Mouse (Mus musculus) limb, embryonic 14.5 days (tissue): ENCODE measurements at regions not wholly inside any gene's neighbourhood (a gene's known extent, or its start where the extent isn't known, plus 50 kb on each side); places are given as distances from the start of the nearest gene placed in this dataset.

Experiments used
- ATAC-seq: fragments of 200-750 bp; cut with Nextera tagmentation; 2 replicates; pipeline ENCODE4 v1.8.0; 2017; ENCODE audit warnings: low read depth, moderate number of reproducible peaks, moderate TSS enrichment; ENCODE audit not compliant: low FRiP score
- DNase-seq: peaks from one replicate; pipeline ENCODE4 v3.0.0-alpha.2; 2015; ENCODE audit warnings: low spot score
- H3K27ac ChIP-seq: fragments of 300-500 bp; sonication (generic); replicated peaks from 2 replicates; pipeline ENCODE4 v1.5.1; 2014; ENCODE audit warnings: low read depth, mild to moderate bottlenecking, low read length, moderate library complexity, mixed read lengths
- H3K27me3 ChIP-seq: fragments of 300-500 bp; sonication (generic); 2 replicates; pipeline ENCODE4 v1.6.1; 2014; ENCODE audit warnings: low read length, mixed read lengths; ENCODE audit not compliant: control insufficient read depth, insufficient read depth
- H3K36me3 ChIP-seq: fragments of 300-500 bp; sonication (generic); 2 replicates; pipeline ENCODE4 v1.6.1; 2014; ENCODE audit warnings: mild to moderate bottlenecking, low read length, moderate library complexity, mixed read lengths; ENCODE audit not compliant: control insufficient read depth, insufficient read depth
- H3K4me1 ChIP-seq: fragments of 300-500 bp; sonication (generic); 2 replicates; pipeline ENCODE4 v1.6.1; 2014; ENCODE audit warnings: antibody characterized with exemption, low read length, mixed read lengths; ENCODE audit not compliant: control insufficient read depth, insufficient read depth
- H3K4me2 ChIP-seq: fragments of 300-500 bp; sonication (generic); replicated peaks from 2 replicates; pipeline ENCODE4 v1.6.1; 2014; ENCODE audit warnings: low read depth, mild to moderate bottlenecking, low read length, moderate library complexity; ENCODE audit not compliant: severe bottlenecking
- H3K4me3 ChIP-seq: fragments of 300-500 bp; sonication (generic); replicated peaks from 2 replicates; pipeline ENCODE4 v1.5.1; 2014; ENCODE audit warnings: low read length
- H3K9ac ChIP-seq: fragments of 300-500 bp; sonication (generic); 2 replicates; pipeline ENCODE4 v1.6.1; 2014; ENCODE audit warnings: mild to moderate bottlenecking, low read depth, low read length, moderate library complexity; ENCODE audit not compliant: severe bottlenecking
- H3K9me3 ChIP-seq: fragments of 300-500 bp; sonication (generic); 2 replicates; pipeline ENCODE4 v1.6.1; 2016; ENCODE audit warnings: low read length; ENCODE audit not compliant: control insufficient read depth
- POLR2A ChIP-seq: fragments of 200-500 bp; IDR thresholded peaks from 2 replicates; pipeline ENCODE4 v1.8.0; 2012; ENCODE audit warnings: inconsistent platforms, mild to moderate bottlenecking, moderate library complexity, borderline replicate concordance; ENCODE audit not compliant: insufficient read depth, insufficient read length; ENCODE audit errors: extremely low read depth
- WGBS: fragments of 180-500 bp; shearing (Covaris S2); extraction: QIAGEN DNeasy Blood & Tissue Kit; methylation state at CpG from one replicate; pipeline ENCODE4 v1.1.7; 2014; 5-methylcytosine and 5-hydroxymethylcytosine counted together

DNA sequence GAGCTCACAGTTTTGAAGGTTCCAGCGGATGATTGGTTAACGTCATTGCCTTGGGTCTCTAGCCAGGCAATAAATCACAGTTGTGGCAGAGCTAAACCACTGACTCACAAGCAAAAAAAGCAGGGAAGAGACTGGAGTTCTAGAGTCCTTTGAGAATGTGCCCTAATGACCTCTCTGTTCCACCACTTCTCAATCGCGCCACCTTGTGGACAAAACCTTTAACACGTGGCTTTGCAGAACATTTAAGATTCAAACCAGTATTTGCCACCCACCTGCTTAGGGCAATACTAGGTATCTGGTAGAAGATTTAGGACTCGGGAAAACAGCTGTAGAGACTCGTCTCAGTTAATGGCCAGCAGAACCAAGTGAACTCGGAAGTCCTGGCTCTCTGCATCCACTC lies 254.8 kb upstream of the Gjb5 start:
- Histone ChIP-seq H3K4me3 (no peak overlapping the region), H3K4me1 (no peaks in the 10 kb centered on the region), H3K27ac (no peak overlapping the region), H3K36me3 (no peaks in the 10 kb centered on the region), H3K9ac (no peak overlapping the region), H3K9me3 (no peaks in the 10 kb centered on the region), H3K27me3 (no peaks in the 10 kb centered on the region), H3K4me2 (no peak overlapping the region)
- ATAC-seq (no peak), DNase-seq (no peak)
- no peak for TF ChIP-seq POLR2A
- WGBS: 44% methylated on average over 8 of the region's 8 CpGs

DNA sequence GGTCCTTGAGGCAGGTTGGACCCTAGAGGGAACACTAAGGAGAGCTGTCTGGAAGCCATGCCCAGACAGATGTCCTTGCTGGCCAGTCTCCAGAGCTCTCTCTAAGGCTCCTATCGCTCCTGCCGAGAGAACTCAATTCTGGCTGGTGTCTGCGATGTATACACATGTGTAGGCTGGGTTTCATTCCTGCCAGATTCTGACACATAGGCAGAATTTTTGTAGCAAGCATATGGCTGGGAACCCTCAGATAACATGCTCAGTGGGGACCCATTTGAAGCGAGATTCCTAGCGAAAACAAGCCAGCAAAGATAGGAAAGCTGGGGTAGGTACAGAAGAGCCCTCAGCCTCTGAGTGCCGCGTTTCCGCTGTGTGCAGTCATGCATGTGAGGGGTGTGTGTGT lies 242.9 kb upstream of the Gjb5 start:
- H3K27me3 ChIP-seq: no peaks in the 10 kb centered on the region
- no peaks in the 10 kb centered on the region for H3K4me1 ChIP-seq
- H3K9me3 ChIP-seq: no peaks in the 10 kb centered on the region
- WGBS: 72% methylated on average over 8 of the region's 8 CpGs
- no peak for TF ChIP-seq POLR2A
- ATAC-seq (no peak), DNase-seq (no peak)
- H3K27ac ChIP-seq: no peak overlapping the region
- no peak overlapping the region for H3K4me2 ChIP-seq
- no peak overlapping the region for H3K4me3 ChIP-seq
- H3K36me3 ChIP-seq: no peaks in the 10 kb centered on the region
- no peak overlapping the region for H3K9ac ChIP-seq

DNA sequence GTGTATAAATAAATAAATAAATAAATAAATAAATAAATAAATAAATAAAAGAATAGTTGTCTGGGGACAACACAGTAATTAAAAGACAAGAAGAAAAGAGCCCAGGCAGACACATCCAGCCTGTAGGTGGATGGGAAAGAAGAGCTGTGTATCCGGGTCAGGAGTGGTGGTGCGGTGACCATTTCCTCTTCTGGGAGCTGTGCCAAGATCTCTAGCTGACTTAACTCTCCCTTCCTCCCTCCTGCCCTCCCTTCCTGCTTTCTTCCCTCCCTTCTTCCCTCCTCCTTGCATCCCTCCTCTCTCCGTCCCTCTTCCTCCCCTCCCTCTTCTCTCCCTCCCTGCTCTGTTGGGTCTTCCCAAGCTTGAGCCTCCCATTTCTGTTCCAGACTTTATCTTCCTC lies 240.6 kb upstream of the Gjb5 start:
- H3K4me1 ChIP-seq: no peaks in the 10 kb centered on the region
- no peak for TF ChIP-seq POLR2A
- no peak for DNase-seq

DNA sequence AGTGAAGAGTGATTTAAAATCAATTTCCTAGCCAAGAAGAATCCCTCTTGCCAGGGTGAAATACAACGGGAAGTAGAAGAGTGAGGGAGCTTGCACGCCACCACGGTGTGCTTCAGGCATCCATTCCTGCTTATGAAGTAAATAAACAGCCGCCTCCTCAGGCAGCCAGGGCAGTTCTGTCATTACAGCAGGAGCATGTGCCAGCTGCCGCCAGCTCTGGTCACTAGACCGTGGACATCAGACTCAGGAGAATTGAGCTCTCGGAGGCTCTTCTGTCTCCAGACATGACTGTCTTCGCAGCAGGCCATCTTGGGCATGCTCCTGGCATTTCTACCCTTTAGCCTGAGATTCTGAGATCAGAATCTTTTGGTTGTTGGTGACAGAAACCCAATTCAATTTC lies 236.1 kb upstream of the Gjb5 start:
- no peak overlapping the region for H3K9ac ChIP-seq
- WGBS: 77% methylated on average over 8 of the region's 8 CpGs
- no peak for TF ChIP-seq POLR2A
- H3K27me3 ChIP-seq: no peaks in the 10 kb centered on the region
- DNase-seq: no peak
- H3K9me3 ChIP-seq: no peaks in the 10 kb centered on the region
- no peaks in the 10 kb centered on the region for H3K36me3 ChIP-seq
- H3K4me3 ChIP-seq: no peak overlapping the region
- H3K27ac ChIP-seq: no peak overlapping the region
- no peak for ATAC-seq
- no peak overlapping the region for H3K4me2 ChIP-seq
- no peaks in the 10 kb centered on the region for H3K4me1 ChIP-seq

More for the DNA sequence above, 240.6 kb upstream of the Gjb5 start:
- no peak for ATAC-seq
- Histone ChIP-seq H3K27me3 (no peaks in the 10 kb centered on the region), H3K4me2 (no peak overlapping the region), H3K4me3 (no peak overlapping the region), H3K36me3 (no peaks in the 10 kb centered on the region), H3K27ac (no peak overlapping the region), H3K9me3 (no peaks in the 10 kb centered on the region), H3K9ac (no peak overlapping the region)
- 79% methylated on average over 3 of the region's 3 CpGs for WGBS

DNA sequence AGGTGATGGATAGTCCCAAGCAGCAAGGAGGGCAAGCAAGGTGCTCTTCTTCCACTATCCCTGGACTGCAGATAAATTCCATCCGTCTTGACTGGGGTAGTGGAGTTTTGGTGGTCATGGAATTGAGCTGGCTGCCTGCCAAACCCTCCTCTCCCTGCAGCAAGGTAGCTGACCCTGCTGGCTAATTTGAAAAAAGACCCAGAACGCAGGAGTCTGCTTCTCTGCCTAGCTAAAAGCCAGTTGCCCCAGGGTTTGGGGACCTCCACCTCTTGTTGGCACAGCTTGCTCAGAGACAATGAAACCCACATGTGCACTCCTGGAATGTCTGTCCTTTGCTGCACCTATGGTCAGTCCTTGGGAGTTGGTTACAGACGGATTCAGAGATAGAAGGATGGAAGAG lies 233.6 kb upstream of the Gjb5 start:
- DNase-seq (no peak), ATAC-seq (no peak)
- no peak for TF ChIP-seq POLR2A
- H3K9me3 ChIP-seq: no peaks in the 10 kb centered on the region
- no peak overlapping the region for H3K9ac ChIP-seq
- no peak overlapping the region for H3K4me2 ChIP-seq
- H3K27ac ChIP-seq: no peak overlapping the region
- H3K4me1 ChIP-seq: no peaks in the 10 kb centered on the region
- no peaks in the 10 kb centered on the region for H3K27me3 ChIP-seq
- no peaks in the 10 kb centered on the region for H3K36me3 ChIP-seq
- no peak overlapping the region for H3K4me3 ChIP-seq
- WGBS: 33% methylated on average over 3 of the region's 3 CpGs

DNA sequence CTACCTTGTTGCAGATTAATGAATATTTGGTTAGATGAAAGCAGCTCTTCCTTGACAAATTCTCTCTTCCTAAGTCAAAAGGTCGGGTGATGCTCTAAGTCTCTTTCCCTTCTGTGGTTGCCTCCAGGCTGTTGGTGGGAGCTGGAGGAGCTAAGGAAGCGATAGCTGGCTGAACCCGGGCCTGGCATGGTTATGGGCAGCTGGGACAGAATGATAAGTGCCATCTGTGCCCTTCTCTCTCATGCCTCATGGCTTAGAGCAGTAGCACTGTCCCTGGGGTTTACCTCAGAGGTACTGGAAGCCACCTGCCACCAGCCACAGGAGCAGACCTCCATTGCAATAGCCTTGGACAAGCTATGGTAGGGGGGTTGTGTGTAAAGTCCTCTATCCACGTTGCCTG lies 228.8 kb upstream of the Gjb5 start:
- Histone ChIP-seq H3K4me1 (no peaks in the 10 kb centered on the region), H3K27ac (no peak overlapping the region), H3K36me3 (no peaks in the 10 kb centered on the region), H3K4me2 (no peak overlapping the region), H3K9ac (no peak overlapping the region), H3K27me3 (no peaks in the 10 kb centered on the region), H3K4me3 (no peak overlapping the region), H3K9me3 (no peaks in the 10 kb centered on the region)
- no peak for TF ChIP-seq POLR2A
- DNase-seq: no peak
- no peak for ATAC-seq
- WGBS: 75% methylated on average over 4 of the region's 4 CpGs
